Mouse (Mus musculus): ENCODE data around the gene Cfap57.
A peak's percentile ranks its signal among the peaks of the same experiment; 100 is the strongest.

Cfap57 gene

GRCm38 (mm10) chr4:118564062-118564925 is 56.3 kb downstream of the Cfap57 start:
- no peak for DNase-seq (ENCODE audit: low spot score)

- DNase-seq (ENCODE audit: low spot score): no peak
Measured at GRCm38 (mm10) chr4:118553039-118553649, 67.4 kb downstream of the Cfap57 start.

GRCm38 (mm10) chr4:118548130-118548480 is 72.5 kb downstream of the Cfap57 start:
- peak; percentile 31 for DNase-seq (ENCODE audit: low spot score)

- peak; percentile 73 for DNase-seq (ENCODE audit: low spot score)
Measured at GRCm38 (mm10) chr4:118547424-118548129, 73.0 kb downstream of the Cfap57 start.

- no peak for DNase-seq (ENCODE audit: low spot score)
Measured at GRCm38 (mm10) chr4:118544441-118545127, 76.0 kb downstream of the Cfap57 start.

- DNase-seq (ENCODE audit: low spot score): peak; percentile 68
Measured at GRCm38 (mm10) chr4:118543592-118544260, 76.9 kb downstream of the Cfap57 start, which contains the start of gene Tmem125. Gene Tmem125 (minus strand): TSS chr4:118544044.

- peak; percentile 45 for DNase-seq (ENCODE audit: low spot score)
Measured at GRCm38 (mm10) chr4:118543158-118543530, 77.4 kb downstream of the Cfap57 start.

GRCm38 (mm10) chr4:118542510-118543157 is 77.9 kb downstream of the Cfap57 start:
- no peak for DNase-seq (ENCODE audit: low spot score)

- DNase-seq (ENCODE audit: low spot score): no peak
Measured at GRCm38 (mm10) chr4:118539904-118540303, 80.7 kb downstream of the Cfap57 start.

- DNase-seq (ENCODE audit: low spot score): no peak
Measured at GRCm38 (mm10) chr4:118537801-118538200, 82.8 kb downstream of the Cfap57 start.

- no peak for DNase-seq (ENCODE audit: low spot score)
Measured at GRCm38 (mm10) chr4:118535610-118536009, 85.0 kb downstream of the Cfap57 start.

GRCm38 (mm10) chr4:118533605-118534004 is 87.0 kb downstream of the Cfap57 start:
- no peak for DNase-seq (ENCODE audit: low spot score)

- DNase-seq (ENCODE audit: low spot score): no peak
Measured at GRCm38 (mm10) chr4:118533156-118533555, 87.4 kb downstream of the Cfap57 start.

- no peak for DNase-seq (ENCODE audit: low spot score)
Measured at GRCm38 (mm10) chr4:118532663-118533062, 87.9 kb downstream of the Cfap57 start.

GRCm38 (mm10) chr4:118527720-118528119 is 92.9 kb downstream of the Cfap57 start:
- no peak for DNase-seq (ENCODE audit: low spot score)

GRCm38 (mm10) chr4:118527335-118527681 is 93.3 kb downstream of the Cfap57 start:
- no peak for DNase-seq (ENCODE audit: low spot score)

- peak; percentile 61 for DNase-seq (ENCODE audit: low spot score)
Measured at GRCm38 (mm10) chr4:118526408-118527334, 93.9 kb downstream of the Cfap57 start, which contains the start of gene 2610528J11Rik. Gene 2610528J11Rik (plus strand): TSS chr4:118526999.

GRCm38 (mm10) chr4:118525779-118526178 is 94.8 kb downstream of the Cfap57 start:
- no peak for DNase-seq (ENCODE audit: low spot score)

- no peak for DNase-seq (ENCODE audit: low spot score)
Measured at GRCm38 (mm10) chr4:118523976-118524375, 96.6 kb downstream of the Cfap57 start.

- DNase-seq (ENCODE audit: low spot score): no peak
Measured at GRCm38 (mm10) chr4:118522248-118522647, 98.3 kb downstream of the Cfap57 start.

All from urinary bladder, postnatal 25 days (tissue).